Mouse (Mus musculus) forebrain, embryonic 13.5 days (tissue): Measurements from ENCODE around the gene Apof. TPM values are rescaled to one million over a fixed set of nuclear protein-coding genes. Genes with fewer than 3 reads are reported as not detected.

Source experiments
- ATAC-seq: fragments of 200-750 bp; cut with Nextera tagmentation; 2 replicates; pipeline ENCODE4 v1.8.0; 2017
- H3K27ac ChIP-seq: fragments of 300-500 bp; sonication (generic); 2 replicates; pipeline ENCODE4 v1.5.1; 2015; ENCODE audit warnings: inconsistent platforms, mild to moderate bottlenecking, moderate library complexity
- H3K27me3 ChIP-seq: fragments of 300-500 bp; sonication (generic); 2 replicates; pipeline ENCODE4 v1.6.1; 2015; ENCODE audit warnings: mild to moderate bottlenecking, inconsistent platforms
- H3K36me3 ChIP-seq: fragments of 300-500 bp; sonication (generic); 2 replicates; pipeline ENCODE4 v1.6.1; 2015; ENCODE audit warnings: mild to moderate bottlenecking, inconsistent platforms; ENCODE audit not compliant: poor library complexity, severe bottlenecking
- H3K4me1 ChIP-seq: fragments of 300-500 bp; sonication (generic); 2 replicates; pipeline ENCODE4 v1.6.1; 2015; ENCODE audit warnings: inconsistent platforms
- H3K4me2 ChIP-seq: fragments of 300-500 bp; sonication (generic); 2 replicates; pipeline ENCODE4 v1.6.1; 2015; ENCODE audit warnings: inconsistent platforms, mild to moderate bottlenecking, moderate library complexity
- H3K4me3 ChIP-seq: fragments of 300-500 bp; sonication (generic); 2 replicates; pipeline ENCODE4 v1.5.1; 2015; ENCODE audit warnings: mild to moderate bottlenecking, inconsistent platforms
- H3K9ac ChIP-seq: fragments of 300-500 bp; sonication (generic); 2 replicates; pipeline ENCODE4 v1.6.1; 2015; ENCODE audit warnings: mild to moderate bottlenecking, inconsistent platforms
- H3K9me3 ChIP-seq: fragments of 300-500 bp; sonication (generic); replicated peaks from 2 replicates; pipeline ENCODE4 v1.6.1; 2016; ENCODE audit warnings: inconsistent platforms
- WGBS: fragments of 180-500 bp; shearing (Covaris S2); methylation state at CpG from one replicate; pipeline ENCODE4 v1.1.7; 2015; 5-methylcytosine and 5-hydroxymethylcytosine counted together
- polyA plus RNA-seq: library from polyadenylated mRNA; unstranded; fragments of >200 nt; fragmentation: Nextera tagmentation; extraction: Ambion mirVana; gene quantifications from 2 replicates; pipeline ENCODE4 v1.2.1, GENCODE M21; 2015

Apof gene
- polyA plus RNA-seq, 1 experiment from 2014 or later = not detected

DNA sequence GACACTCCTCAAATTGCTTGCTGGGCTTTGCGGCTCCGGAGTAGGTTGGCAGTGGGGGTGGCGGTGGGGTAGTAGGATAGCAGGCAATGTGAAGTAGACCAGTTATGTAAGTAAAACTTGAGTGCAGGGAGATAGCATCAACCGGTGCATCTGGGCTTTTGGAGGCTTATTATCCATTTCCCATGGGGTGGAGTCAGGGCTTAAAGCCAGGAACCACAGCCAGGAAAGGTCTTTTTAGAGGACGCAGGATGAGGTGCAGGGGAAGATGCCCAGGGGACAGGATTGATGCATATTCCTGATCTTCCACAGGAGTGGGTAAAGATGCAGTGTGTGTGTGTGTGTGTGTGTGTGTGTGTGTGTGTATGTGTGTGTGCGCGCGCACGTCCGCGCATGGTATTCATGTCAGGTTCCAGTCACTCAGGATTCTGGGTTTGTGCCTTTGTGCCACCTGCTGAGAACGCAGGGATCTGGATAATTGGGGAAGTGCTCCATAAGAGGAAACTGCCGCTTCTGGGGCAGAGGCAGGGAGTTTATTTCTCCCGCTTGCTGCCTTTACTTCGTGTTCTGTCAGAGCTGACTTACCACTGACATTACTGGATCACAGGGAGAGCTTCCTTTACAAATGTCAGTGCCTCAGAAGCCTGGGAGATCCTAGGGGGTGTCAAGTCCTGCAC, 30.5 kb upstream of the Apof start:
- WGBS = 72% methylated on average over 15 of the region's 15 CpGs
- Histone ChIP-seq H3K9ac (no peak overlapping the region), H3K9me3 (no peaks in the 10 kb centered on the region), H3K4me3 (no peak overlapping the region), H3K27ac (no peak overlapping the region), H3K4me2 (no peak overlapping the region), H3K27me3 (no peaks in the 10 kb centered on the region), H3K36me3 (peaks cover 35% of the 10 kb centered on the region), H3K4me1 (peaks cover 22% of the 10 kb centered on the region)
- ATAC-seq = no peak

DNA sequence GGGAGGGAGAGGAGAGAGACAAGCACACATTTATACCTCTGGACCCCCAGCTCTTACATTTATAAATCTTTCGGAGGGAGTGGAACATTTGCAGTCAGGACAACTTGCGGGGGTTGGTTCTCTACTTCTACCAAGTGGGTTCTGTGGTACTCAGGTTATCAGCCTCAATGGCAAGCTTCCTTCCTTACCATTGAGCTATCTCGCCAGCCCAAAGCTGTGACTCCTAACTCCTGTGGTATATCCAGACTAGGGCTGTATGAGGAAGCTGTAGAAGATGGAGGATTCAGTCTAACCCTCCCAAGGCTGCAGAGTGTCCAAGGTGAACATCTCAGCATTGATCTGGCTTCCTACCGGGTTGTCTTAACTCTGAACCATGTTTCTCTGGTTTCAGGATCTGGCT, 29.3 kb upstream of the Apof start:
- peaks cover 15% of the 10 kb centered on the region for H3K4me1 ChIP-seq
- no peak overlapping the region for H3K27ac ChIP-seq
- peaks cover 47% of the 10 kb centered on the region for H3K36me3 ChIP-seq
- no peaks in the 10 kb centered on the region for H3K27me3 ChIP-seq
- ATAC-seq = no peak
- no peak overlapping the region for H3K4me3 ChIP-seq
- no peak overlapping the region for H3K9ac ChIP-seq
- H3K4me2 ChIP-seq = no peak overlapping the region
- H3K9me3 ChIP-seq = no peaks in the 10 kb centered on the region
- WGBS = 94% methylated on average over 4 of the region's 4 CpGs

GRCm38 (mm10) chr10:128240131-128240530, 28.3 kb upstream of the Apof start:
- no peak overlapping the region for H3K4me3 ChIP-seq
- H3K9ac ChIP-seq = no peak overlapping the region
- ATAC-seq = no peak
- no peaks in the 10 kb centered on the region for H3K9me3 ChIP-seq
- H3K36me3 ChIP-seq = peaks cover 57% of the 10 kb centered on the region
- no peak overlapping the region for H3K27ac ChIP-seq
- H3K4me1 ChIP-seq = peaks cover 9% of the 10 kb centered on the region; the same call in 1 of the 2 replicates
- no peaks in the 10 kb centered on the region for H3K27me3 ChIP-seq
- WGBS = 94% methylated on average over 18 of the region's 18 CpGs
- H3K4me2 ChIP-seq = no peak overlapping the region

- Histone ChIP-seq H3K4me3 (no peak overlapping the region), H3K9me3 (no peaks in the 10 kb centered on the region), H3K4me1 (peaks cover 2% of the 10 kb centered on the region; the same call in 1 of the 2 replicates), H3K36me3 (peaks cover 88% of the 10 kb centered on the region), H3K27me3 (no peaks in the 10 kb centered on the region), H3K27ac (no peak overlapping the region), H3K4me2 (no peak overlapping the region), H3K9ac (no peak overlapping the region)
- WGBS = 95% methylated on average over 8 of the region's 8 CpGs
- ATAC-seq = no peak
These were observed 25.2 kb upstream of the Apof start for GRCm38 (mm10) chr10:128243252-128243651.

GRCm38 (mm10) chr10:128244121-128244520, 24.4 kb upstream of the Apof start:
- no peaks in the 10 kb centered on the region for H3K9me3 ChIP-seq
- H3K4me2 ChIP-seq = no peak overlapping the region
- no peaks in the 10 kb centered on the region for H3K4me1 ChIP-seq
- 97% methylated on average over 15 of the region's 15 CpGs for WGBS
- peaks cover 97% of the 10 kb centered on the region for H3K36me3 ChIP-seq
- ATAC-seq = no peak
- H3K27ac ChIP-seq = no peak overlapping the region
- H3K9ac ChIP-seq = no peak overlapping the region
- H3K4me3 ChIP-seq = no peak overlapping the region
- no peaks in the 10 kb centered on the region for H3K27me3 ChIP-seq

DNA sequence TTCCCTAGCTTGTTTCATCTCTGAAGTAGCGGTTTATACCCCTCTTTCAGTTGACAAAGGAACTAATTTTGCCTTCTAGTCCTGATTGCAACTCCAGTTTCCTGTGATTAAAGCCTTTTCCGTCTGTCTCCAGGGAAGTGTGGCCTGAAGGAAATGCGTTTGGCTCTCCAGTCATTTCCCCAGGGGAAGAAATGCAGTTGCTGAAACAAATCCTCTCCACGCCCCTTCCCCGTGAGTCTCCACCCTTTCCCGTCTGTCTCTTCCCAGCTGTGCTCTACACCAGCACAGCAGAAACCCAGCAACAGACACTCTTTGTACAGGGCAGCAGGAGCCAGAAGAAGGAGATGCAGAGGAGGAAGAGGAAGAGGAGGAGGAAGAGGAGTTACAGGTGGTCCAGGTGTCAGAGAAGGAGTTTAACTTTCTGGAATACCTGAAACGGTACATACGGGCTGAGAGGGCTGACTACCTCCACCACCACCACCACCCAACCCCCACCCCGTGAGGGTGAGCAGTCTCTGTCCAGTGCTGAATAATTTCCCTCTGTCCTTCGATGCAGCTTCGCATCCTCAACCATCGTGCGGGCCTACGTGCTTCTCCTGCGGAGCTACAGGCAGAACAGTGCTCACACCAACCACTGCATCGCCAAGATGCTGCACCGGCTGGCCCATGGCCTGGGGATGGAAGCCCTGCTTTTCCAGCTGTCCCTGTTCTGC, 21.3 kb upstream of the Apof start:
- Histone ChIP-seq H3K4me3 (no peak overlapping the region), H3K36me3 (peaks cover 100% of the 10 kb centered on the region), H3K9ac (no peak overlapping the region), H3K27ac (no peak overlapping the region), H3K9me3 (no peaks in the 10 kb centered on the region), H3K27me3 (no peaks in the 10 kb centered on the region), H3K4me2 (no peak overlapping the region), H3K4me1 (no peaks in the 10 kb centered on the region)
- 91% methylated on average over 17 of the region's 17 CpGs for WGBS
- ATAC-seq = no peak

GRCm38 (mm10) chr10:128250565-128250964, 17.9 kb upstream of the Apof start:
- WGBS = 96% methylated on average over 13 of the region's 13 CpGs
- Histone ChIP-seq H3K9me3 (no peaks in the 10 kb centered on the region), H3K27me3 (no peaks in the 10 kb centered on the region), H3K27ac (no peak overlapping the region), H3K4me1 (no peaks in the 10 kb centered on the region), H3K9ac (no peak overlapping the region), H3K4me2 (no peak overlapping the region), H3K36me3 (peaks cover 79% of the 10 kb centered on the region), H3K4me3 (no peak overlapping the region)
- no peak for ATAC-seq

- peaks cover 47% of the 10 kb centered on the region for H3K36me3 ChIP-seq
- ATAC-seq = no peak
- 91% methylated on average over 4 of the region's 4 CpGs for WGBS
- no peak within 1 kb of the TSS for H3K4me3 ChIP-seq
- H3K9ac ChIP-seq = no peak within 1 kb of the TSS
- H3K9me3 ChIP-seq = no peaks in the 10 kb centered on the region
- H3K4me1 ChIP-seq = no peaks in the 10 kb centered on the region
- H3K4me2 ChIP-seq = no peak within 1 kb of the TSS
- H3K27ac ChIP-seq = no peak within 1 kb of the TSS
- no peaks in the 10 kb centered on the region for H3K27me3 ChIP-seq
These were observed 14.7 kb upstream of the Apof start, which contains the start of gene Apon for GRCm38 (mm10) chr10:128253677-128254255. TSS of gene Apon (plus strand) at chr10:128254096.

DNA sequence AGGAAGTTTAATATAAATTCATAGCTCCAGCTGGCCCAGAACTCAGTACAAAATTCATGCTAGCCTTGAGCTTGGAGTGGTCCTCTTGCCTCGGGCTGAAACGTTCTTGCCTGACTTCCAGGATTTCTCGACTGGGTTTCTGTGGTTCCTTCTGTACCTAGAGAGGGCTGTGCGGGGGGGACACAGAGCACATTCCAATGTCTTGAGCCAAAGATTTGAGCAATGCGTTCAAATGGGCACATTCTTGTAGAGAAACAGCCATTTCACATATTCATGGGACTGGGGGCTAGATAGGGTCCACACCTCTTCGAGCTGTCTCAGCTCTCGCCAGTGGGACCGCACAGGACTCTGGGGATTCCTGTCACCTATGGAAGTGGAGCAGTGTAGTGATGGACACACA, 12.5 kb upstream of the Apof start:
- ATAC-seq = no peak
- no peaks in the 10 kb centered on the region for H3K9me3 ChIP-seq
- H3K36me3 ChIP-seq = peaks cover 25% of the 10 kb centered on the region
- no peaks in the 10 kb centered on the region for H3K4me1 ChIP-seq
- H3K27me3 ChIP-seq = no peaks in the 10 kb centered on the region
- H3K9ac ChIP-seq = no peak overlapping the region
- H3K27ac ChIP-seq = no peak overlapping the region
- H3K4me2 ChIP-seq = no peak overlapping the region
- H3K4me3 ChIP-seq = no peak overlapping the region
- 94% methylated on average over 8 of the region's 8 CpGs for WGBS

DNA sequence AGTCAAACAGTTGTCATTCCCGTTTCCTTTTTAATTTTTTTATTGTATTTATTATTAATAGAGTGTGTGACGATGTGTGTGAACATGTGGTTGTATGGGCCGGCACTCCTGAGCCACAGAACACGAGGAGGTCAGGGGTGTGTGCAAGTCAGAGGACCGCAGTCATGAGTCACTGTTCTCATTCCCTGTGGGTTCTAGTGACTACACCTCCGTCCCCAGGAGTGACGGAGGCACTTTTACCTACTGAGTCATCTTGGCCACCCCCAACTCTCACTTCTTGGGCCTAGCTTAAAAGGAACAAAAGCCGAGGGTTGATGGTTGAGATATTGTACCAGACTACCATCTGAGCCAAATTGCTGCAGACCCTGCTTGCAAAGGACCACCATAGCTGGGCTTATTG, 12.1 kb upstream of the Apof start:
- H3K4me2 ChIP-seq = no peak overlapping the region
- no peak overlapping the region for H3K9ac ChIP-seq
- ATAC-seq = no peak
- no peaks in the 10 kb centered on the region for H3K4me1 ChIP-seq
- WGBS = 90% methylated on average over 8 of the region's 8 CpGs
- H3K27me3 ChIP-seq = no peaks in the 10 kb centered on the region
- no peak overlapping the region for H3K4me3 ChIP-seq
- peaks cover 21% of the 10 kb centered on the region for H3K36me3 ChIP-seq
- no peak overlapping the region for H3K27ac ChIP-seq
- no peaks in the 10 kb centered on the region for H3K9me3 ChIP-seq

- Histone ChIP-seq H3K36me3 (no peaks in the 10 kb centered on the region), H3K4me3 (no peak overlapping the region), H3K27ac (no peak overlapping the region), H3K4me1 (no peaks in the 10 kb centered on the region), H3K9ac (no peak overlapping the region), H3K4me2 (no peak overlapping the region), H3K9me3 (no peaks in the 10 kb centered on the region), H3K27me3 (no peaks in the 10 kb centered on the region)
- no peak for ATAC-seq
- WGBS = 86% methylated on average over 4 of the region's 4 CpGs
These were observed 9.5 kb upstream of the Apof start for GRCm38 (mm10) chr10:128258953-128259352.

DNA sequence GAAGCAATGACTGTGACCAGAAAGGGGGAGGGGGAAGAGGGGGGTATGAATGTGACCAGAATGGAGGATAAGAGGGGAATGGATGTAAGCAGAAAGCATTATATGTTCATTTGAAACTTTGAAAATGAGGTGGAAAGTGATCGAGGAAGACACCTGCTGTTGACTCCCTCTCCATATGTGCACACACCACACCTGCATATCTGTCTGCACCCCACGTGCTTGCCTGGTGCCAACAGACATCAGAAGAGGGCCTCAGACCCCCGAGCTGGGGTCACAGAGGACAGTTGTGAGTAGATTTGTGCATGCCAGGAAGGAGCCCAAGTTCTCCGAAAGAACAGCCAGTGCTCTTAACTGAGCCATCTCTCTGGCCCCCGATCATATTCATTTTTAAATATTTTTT, 8.5 kb upstream of the Apof start:
- Histone ChIP-seq H3K36me3 (no peaks in the 10 kb centered on the region), H3K27ac (no peak overlapping the region), H3K9ac (no peak overlapping the region), H3K4me1 (no peaks in the 10 kb centered on the region), H3K9me3 (no peaks in the 10 kb centered on the region), H3K27me3 (no peaks in the 10 kb centered on the region), H3K4me2 (no peak overlapping the region), H3K4me3 (no peak overlapping the region)
- no peak for ATAC-seq
- 89% methylated on average over 5 of the region's 5 CpGs for WGBS
